Mouse (Mus musculus) urinary bladder, postnatal 14 days (tissue): ENCODE measurements around the gene Fbxo9.
"Not testable (repeated sequence)": the region's sequence is repeated elsewhere in the genome, so short reads cannot be mapped to it uniquely, and the experiment has no call there.

Experiments used
- DNase-seq: peaks from one replicate; pipeline ENCODE4 v3.0.0; 2021; ENCODE audit warnings: low spot score

Fbxo9 gene

DNA sequence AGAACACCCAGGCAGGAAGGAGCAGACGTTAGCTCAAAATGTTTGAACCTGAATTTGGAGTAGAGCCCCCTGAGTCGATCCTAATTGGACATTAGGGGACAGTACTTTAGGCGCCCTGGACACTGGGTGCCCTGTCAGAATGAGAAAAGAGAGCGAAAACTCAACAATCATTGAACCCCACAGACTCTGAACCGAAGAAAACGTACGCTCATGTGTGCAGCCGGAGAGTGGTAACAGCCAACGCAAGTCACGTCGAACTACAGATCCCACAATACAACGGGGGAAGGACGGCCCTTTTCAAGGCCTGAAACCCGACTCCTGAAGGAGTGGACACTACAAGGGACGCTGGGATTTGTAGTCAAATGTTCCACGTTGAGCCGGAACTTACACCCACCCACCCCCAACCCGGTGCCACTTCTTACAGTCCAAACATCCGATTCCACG, at the start of gene Fbxo9, which contains the start of gene Ick:
Gene Fbxo9 (minus strand): TSS at position 270 of the 444 bp plus-strand sequence.
Gene Ick (plus strand): TSS at position 397 of the 444 bp plus-strand sequence.
- DNase-seq, result peak; percentile 89

DNA sequence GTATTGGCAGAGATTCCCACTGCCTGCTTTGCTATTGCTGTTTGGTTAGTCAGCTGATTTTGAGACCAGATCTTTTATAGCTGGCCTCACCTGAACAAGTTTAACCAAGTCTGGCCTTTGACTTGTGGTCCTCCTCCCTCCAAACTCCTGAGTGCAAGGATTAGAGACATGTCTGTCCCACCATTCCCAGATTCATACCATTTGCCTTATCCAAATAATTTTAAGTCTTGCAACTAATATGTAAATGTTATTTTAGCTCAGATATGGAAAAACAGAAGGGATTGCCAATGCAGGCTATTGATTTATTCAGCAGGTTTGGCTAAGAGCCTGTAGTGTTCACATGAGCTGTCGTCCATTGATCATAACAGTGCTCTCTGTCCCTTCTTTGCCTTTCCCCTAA, 48.4 kb upstream of the Fbxo9 start:
- DNase-seq, result no peak

DNA sequence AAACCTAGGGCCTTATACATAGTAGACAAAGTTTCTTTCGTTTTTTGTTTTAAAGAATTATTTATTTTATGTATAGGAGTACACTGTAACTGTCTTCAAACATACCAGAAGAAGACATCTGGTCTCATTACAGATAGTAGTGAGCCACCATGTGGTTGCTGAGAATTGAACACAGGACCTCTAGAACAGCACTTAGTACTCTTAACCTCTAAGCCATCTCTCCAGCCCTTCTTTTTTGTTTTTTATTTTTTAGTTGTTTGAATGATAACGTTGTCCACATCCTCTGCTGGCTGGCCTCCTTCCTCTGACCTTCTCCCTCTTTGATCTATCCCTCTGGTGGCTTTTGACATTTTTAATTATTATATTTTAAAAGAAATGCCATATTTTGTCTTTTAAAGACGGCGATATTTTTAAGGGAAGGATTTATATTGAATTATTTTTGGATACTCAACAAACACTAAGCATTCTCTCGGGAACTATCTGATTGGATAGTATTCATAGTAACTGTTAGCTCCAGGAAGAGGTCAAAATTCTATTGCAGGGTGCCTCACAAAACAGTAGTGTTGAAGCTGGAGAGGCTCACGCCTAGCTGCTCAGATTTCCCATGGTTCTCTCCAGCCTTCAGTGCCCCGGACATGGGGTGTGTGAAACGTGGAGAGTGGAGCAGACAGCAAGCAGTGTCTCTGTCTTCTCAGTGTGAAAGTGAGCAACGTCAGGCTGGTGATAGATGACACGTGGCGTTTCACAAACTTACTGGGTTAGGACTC, 45.5 kb upstream of the Fbxo9 start:
- no peak for DNase-seq

DNA sequence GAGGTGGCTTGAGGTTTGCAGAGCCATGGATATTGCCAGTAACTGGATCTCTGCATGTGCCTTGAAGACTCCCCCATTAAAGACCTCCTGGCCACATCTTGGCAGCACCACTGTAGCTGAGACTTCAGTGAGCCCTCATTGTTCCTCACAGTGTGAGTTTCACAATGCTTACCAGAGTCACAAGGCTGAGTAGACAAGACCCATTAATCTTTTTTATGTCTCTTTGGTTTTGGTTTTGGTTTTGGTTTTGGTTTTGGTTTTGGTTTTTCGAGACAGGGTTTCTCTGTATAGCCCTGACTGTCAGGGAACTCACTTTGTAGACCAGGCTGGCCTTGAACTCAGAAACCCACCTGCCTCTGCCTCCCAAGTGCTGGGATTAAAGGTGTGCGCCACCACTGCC, 40.9 kb upstream of the Fbxo9 start:
- not testable (repeated sequence) for DNase-seq

DNA sequence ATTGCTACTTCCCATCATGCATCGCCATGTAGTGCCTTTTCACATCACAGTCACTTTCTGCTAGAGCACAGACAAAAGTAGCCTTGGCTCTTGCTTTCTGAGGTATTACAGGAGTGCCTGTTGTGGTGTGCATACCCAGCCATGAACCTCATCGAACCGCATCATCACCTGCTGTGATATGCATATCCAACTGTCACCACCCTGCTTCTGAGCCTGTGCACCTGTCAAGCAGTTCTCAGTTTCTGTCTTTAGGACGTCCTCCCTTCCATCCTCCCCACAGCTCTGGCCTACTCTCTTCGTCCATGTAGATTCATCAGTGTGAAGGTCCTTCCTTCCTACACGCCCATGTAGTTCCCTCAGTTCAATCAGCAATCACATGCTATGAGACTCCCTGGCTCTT, 39.3 kb upstream of the Fbxo9 start:
- DNase-seq, result no peak

DNA sequence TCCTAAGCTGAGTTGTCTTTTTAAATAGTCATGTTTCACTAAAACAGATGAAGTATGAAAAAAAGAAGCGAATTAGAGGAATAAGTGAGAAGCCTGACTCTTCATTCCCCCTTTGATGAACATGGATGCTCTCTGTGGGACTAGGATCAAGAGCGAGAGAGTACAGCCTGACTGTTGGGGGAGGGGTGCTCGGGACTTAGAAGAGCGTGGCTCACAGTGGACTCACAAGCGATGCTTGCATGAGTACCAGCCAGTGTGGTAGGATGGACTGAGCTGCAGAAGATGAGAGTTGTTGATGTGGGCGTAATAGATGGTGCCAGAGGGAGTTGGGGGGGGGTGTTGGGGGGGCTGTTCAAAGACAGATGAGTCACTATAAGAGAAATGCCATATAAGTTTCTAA, 37.8 kb upstream of the Fbxo9 start:
- DNase-seq, result no peak

DNA sequence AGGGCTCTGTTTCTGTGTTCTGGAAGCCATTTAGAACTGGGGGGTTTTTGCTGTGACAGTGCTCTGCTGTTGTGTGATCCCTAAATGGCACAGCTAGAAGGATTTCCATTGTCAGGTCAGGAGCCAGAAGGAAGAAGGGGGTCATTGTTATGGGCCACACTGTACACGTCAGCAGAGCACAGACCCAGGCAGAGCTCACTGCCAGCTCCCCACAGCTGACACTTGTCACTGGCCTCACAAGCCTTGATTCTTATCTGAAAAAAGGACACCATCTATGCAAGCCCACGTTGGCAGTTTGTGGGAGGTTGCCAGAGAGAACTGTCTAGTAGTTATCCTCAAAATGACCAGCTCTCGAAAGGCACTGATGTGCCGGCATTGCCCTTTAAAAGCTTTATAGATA, 37.2 kb upstream of the Fbxo9 start:
- no peak for DNase-seq

DNA sequence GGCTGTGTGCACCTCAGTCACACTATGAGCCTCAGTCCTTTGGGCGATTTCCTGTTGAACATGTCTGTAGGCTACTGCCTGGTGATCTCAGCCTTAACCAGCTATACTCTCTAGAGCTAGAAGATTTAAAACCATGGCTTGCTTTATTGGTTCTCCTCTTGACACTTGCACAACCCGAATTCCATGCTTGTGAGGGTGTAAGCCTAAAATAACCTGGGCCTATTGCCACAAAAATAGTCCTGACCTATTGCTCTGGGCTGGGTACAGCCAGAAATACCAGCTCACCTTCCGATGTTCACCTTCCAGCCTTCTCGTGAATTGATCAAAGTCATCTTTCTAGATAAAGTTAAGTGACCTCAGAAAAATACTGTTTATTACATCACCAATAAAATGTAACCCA, 30.6 kb upstream of the Fbxo9 start:
- no peak for DNase-seq

DNA sequence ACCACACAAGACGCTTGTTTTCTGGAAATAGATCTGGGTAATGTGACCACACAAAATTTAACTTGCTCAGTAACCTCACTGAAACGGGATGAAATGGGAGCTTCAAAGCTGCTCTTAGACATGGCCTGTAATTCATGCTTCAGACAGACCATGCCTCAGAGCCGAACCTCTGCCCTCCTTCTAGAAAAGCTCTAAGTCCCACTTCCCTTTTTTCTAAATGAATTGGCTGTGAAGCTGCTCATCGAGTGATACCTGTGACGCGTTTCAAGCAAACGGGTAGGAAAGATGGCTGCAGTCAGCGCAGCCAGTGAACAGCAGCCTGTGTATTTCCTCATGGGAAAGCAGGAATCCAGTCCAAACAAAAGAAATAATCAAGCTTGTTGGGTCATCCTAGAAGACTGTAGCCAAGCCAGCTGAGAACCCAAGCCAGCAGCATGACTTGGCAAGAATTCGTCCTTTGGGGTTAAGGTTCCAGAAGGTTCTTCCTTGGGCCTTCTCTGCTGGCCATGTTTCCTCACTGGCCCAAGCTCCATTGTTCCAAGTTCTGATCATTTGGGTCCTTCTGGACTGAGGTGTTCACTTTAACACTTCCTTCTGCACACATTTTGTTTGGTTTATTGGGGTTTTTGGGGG, 29.3 kb upstream of the Fbxo9 start:
- DNase-seq, result no peak

DNA sequence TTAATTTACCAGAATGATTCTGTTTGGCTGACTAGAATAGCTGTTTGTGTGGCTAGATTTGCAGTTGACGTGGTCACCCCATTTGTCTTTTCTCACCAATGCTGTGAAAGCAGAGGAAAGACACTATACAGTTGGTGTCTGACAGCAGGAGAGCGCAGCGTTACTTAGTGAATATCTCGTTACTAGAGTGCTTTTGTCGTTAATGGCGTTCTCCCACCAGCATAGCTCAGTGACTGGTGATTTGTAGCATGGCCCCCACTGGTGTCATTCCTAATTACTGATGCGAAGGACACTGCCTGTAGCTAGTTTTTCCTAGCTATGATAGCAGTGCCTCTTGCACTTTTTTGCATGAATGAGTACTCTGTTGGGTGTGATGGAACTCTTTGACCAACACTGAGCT, 26.8 kb upstream of the Fbxo9 start:
- DNase-seq, result no peak

DNA sequence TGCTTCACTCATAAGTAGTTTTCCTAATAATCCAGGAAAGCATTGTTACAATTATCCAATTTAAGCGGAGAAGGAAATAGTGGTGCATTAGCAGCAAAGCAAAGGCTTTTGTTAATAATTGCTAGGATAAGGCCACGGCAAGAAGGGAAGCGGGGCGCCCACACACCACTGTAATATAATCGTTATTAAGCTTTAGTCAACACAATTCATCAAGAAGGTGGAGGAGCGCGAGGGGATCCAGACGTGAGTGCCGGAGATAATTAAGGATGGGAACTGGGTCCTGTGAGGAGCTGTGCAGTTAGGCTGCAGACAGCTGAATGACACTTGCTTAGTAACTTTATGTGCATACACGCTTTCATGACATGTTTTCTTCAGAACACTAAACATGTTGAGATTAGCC, 17.8 kb upstream of the Fbxo9 start:
- no peak for DNase-seq

DNA sequence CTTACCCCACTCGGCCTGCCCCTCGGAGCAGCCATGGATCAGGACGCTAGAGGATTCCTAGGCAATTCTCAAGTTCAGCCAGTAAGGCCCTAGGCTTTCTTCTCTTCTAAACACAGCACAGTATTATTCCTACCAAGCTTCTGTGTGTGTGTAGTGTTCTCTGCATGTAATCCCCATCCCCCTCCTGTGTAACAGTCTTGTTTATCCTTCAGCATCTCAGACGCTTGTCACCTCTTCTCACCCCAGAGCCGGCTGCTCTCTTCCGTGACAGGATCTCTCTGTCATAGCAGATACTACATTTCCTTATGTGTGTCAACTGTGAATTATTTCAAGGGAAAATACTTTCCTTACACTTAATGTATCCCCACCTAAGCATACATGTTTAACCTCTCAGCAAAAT, 17.1 kb upstream of the Fbxo9 start:
- no peak for DNase-seq

DNA sequence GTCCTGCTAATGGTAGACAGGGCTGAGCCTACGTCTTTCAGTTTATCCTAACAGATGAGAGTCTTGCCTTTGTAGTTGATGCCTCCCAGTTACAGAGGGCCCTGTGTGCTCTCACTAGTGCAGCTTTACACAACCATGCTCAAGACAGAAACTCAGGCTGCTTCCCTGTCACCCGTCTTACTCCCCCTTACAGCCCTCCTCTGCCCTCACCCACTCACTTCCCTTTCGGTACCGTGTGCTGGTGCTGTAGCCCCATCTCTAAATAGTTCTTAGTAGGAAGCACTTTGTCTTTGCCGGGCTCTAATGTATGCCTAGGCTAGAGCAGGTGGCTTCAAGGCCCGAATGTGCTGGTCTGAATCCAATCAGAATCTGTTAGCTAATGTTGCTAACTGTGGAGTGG, 15.4 kb upstream of the Fbxo9 start:
- no peak for DNase-seq

DNA sequence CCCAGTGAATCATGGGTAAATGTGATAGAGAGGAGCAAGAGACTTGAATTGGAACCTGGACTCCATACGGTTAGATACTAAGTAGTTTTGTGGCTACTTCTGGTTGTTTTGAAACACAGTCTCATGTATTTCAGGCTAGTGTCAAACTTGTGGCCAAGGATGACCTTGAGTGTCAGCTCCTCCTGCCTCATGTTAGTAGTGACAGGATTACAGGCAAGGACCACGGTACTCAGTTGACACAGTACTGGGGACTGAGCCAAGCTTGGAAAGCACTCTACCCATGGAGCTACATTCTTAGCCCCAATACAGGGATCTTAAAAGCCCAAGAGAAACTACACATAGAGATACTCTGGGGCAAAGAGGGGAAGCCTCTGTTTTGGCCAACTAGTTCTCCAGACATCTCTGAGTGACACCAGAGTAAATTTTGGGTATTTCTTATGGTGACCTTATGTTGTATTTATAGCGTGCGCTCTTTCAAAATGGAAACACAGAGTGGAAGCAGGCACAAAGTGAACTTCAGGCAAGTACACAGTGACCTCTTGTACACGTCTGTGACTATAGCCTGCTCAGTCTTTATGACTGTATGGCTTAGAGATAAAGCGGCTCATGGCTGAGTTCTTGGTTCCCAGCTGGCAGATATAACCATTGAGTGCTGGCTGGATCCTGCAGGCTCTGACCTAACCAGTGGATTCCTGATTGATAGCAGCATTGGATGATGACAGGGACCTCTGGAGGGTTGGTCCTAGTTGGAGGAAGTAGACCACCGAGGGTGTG, 14.3 kb upstream of the Fbxo9 start:
- DNase-seq, result no peak

DNA sequence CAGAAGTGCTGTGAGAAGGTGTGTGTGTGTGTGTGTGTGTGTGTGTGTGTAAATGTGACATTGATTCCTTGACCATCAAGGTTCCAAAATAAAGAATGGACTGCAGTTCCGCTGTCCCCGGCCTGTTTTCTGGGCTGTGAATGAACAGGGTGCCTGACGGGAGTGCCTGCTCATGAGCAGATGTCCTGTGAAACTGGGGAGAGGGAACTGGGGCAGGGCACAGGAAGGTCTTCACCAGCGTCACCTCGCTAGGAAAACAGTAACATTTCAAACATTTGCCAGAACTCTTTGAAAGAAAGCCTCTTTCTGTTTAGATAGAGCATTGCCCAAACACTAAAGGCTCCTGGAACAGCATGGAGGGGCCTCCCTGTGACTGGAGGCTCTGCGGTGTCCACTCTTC, 13.1 kb upstream of the Fbxo9 start:
- DNase-seq, result no peak

DNA sequence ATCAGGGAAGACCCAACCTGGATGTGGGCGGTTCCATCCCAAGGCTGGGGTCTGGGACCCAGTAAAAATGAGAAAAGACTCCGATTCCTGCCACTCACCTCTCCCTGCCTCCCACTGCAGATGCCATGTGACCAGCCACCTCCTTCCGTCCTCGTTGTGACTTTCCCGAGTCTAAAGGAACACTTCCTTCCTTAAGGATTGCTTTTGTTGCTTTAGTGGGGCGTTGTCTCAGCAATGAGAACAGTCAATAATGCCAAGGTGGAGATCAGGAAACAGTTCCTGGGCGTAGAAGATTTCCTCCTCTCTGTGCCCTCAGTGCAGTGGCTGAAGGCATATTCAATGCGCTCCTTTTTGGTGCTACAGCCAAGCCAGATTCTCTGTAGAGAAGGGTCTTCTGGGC, 12.5 kb upstream of the Fbxo9 start:
- DNase-seq, result peak; percentile 33

DNA sequence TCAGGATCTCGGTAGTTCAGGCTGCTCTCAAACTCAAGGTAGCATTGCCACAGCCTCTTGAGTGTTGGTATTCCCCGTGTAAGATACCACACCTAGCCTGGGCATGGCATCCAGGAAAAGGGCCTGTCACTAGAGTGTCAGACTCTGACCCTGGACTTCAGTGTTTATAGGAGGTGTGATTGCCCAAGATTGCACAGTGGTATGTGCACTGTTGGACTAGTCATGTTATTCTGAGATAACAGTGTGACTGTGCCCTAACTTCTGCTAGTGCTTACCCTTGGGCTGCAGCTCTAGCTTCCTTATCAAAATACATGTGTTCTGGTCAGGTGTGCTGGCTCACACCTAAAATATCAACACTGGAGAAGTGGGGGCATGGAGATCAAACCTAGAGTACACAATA, 8.8 kb upstream of the Fbxo9 start:
- DNase-seq, result no peak

DNA sequence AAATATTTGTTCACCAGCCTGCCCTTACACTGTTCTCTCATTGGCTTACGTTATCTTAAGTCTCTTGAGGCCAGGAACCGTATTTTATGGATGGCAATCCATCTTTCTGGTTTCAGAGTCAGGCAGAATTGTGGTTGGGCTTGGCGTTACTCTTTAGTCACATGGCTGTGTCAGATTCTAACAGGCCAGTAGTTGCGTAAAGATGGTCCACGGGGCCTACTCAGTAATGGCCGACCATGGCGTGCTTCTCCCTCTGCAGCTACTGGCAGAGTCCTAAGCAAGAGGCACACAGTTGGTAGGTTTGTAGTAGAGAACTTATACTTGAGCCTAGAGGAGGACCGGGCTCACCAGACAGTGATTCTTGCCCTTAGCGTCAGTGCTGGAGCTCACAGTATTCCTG, 6.9 kb upstream of the Fbxo9 start:
- DNase-seq, result no peak

DNA sequence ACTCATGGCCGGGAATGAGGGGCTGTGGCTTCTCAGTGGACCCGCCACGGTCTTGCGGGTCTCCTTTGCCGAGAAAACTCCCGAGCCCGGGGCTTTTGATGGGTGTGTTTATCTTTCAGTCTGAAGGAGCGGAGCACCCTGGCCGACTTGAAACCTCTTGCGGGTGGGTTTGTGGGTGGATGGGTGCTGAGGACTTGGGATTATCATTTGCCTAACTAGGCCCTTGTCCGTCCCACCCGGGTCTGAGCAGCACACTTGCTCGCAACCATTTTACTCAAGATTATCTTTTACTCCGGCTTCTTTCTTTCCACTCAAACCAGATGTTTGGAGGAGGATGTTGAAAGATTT, 4.6 kb upstream of the Fbxo9 start:
- no peak for DNase-seq

DNA sequence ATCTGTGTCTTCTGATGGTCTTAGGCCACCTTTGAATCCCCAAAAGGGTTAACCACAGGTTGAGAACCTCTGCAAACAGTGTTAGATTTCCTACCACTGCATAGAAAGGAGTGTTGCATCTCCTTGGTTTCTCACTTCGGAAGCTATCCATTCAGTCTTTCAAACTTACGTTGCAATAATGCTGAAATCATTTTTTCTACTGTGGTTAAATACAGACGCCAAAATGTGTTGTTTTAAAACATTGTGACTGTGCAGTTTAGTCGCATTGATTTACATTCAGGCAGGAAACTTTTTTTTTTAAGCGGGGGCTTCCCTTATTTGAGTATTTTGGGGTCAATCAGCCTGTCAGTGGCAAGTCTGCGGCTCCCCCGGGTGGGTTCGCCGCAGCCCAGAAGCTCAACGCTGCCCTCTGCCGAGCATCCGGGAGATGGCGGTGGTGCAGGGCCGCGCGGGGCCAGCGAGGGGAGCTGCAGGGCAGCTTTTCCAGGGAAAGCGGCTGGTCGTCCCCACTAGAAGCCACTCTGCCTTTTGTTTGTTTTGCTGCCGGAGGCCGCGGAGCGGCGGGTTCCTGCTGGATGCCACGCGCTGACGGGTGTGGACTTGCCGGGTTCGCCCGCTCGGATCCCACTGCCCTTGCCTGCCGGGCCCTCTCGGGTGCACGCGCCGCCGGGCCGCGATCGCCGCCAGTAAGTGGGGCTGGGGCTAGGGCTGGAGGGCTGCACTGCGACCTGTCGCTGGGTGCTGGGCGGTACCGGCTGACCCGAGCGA, 4.1 kb upstream of the Fbxo9 start:
- DNase-seq, result peak; percentile 92

DNA sequence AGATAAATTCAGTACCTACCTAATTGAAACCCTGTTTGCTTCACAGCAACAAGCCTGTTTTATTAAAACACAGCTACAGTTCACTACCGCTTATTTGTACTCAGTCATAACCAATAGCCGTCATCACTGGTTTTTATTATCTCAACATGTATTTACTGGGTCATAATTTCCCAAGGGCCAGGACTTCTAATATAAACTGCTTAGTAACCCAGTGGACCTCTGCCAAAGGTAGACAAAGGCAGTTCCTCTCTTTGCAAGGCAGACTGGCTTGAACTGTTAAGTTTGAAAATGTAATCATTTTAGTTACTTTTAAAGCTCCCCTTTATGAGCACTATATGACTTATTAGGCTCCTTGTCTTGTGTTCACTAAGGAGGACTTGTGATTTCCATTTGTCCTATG, 2.6 kb upstream of the Fbxo9 start:
- no peak for DNase-seq

DNA sequence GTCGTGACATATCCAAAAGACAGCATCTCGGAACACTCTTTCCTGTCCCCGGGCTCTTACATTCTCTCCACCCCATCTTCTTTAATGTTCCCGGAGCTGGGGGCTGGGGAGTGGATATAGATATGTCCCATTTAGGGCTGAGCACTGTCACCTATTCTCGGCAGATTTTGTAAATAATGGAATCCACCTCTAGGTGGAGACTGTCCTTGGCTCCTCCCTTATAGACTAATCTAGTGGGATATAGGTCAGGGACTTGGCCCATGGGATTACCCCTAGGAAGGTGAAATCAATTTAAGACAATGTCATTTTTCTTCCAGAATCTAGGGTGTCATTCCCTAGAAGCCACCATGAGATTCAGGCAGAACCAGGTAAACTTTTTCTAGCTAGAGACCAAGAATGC, 791 bp upstream of the Fbxo9 start:
- DNase-seq, result no peak
